Mouse (Mus musculus) CH12.LX (cell line): ENCODE results near the gene Pard6a. TPM values are rescaled to one million over a fixed set of nuclear protein-coding genes. Genes with fewer than 3 reads are reported as not detected.

ENCODE experiments used
- DNase-seq: peaks from one replicate; pipeline ENCODE4 v3.0.0-alpha.2; 2013; ENCODE audit errors: extremely low read depth
- H3K27ac ChIP-seq: 2 replicates; pipeline ENCODE4 v1.5.1; 2012; ENCODE audit warnings: low read depth, mild to moderate bottlenecking, control low read depth, moderate library complexity; ENCODE audit not compliant: insufficient read depth
- H3K27me3 ChIP-seq: replicated peaks from 2 replicates; pipeline ENCODE3; 2012; ENCODE audit warnings: inconsistent platforms
- H3K36me3 ChIP-seq, 2 experiments: replicated peaks in 1 of 2; 2 replicates each; pipeline versions ENCODE3 to v1.6.1; 2012; ENCODE audit warnings: inconsistent platforms in 1 of 2, low read length in 1 of 2, mild to moderate bottlenecking in 1 of 2, mixed read lengths in 1 of 2, moderate library complexity in 1 of 2; ENCODE audit not compliant: control insufficient read depth in 1 of 2, insufficient read depth in 1 of 2
- H3K4me1 ChIP-seq, 2 experiments: 2 replicates each; pipeline ENCODE4 v1.6.1; 2012; ENCODE audit warnings: inconsistent platforms in 1 of 2, moderate library complexity in 1 of 2; ENCODE audit not compliant: insufficient read depth in 2 of 2, control insufficient read depth in 1 of 2
- H3K4me2 ChIP-seq: 2 replicates; pipeline ENCODE4 v1.6.1; 2012; ENCODE audit warnings: low read depth, mild to moderate bottlenecking, control low read depth; ENCODE audit not compliant: poor library complexity, insufficient read depth, severe bottlenecking
- H3K4me3 ChIP-seq, 3 experiments: fragments of 150-350 bp in 1 of 3; sonication (generic) in 1 of 3; replicated peaks in 1 of 3; 2 replicates each; pipeline versions ENCODE3 to v1.5.1; 2011 to 2012; ENCODE audit warnings: low read depth in 2 of 3, low read length in 2 of 3, mild to moderate bottlenecking in 2 of 3, moderate library complexity in 2 of 3, control low read depth in 1 of 3, improper control_type of control experiment in 1 of 3, inconsistent platforms in 1 of 3, mixed read lengths in 1 of 3; ENCODE audit not compliant: poor library complexity in 1 of 3
- H3K79me2 ChIP-seq: replicated peaks from 2 replicates; pipeline ENCODE4 v1.6.1; 2012; ENCODE audit warnings: mild to moderate bottlenecking, moderate library complexity; ENCODE audit not compliant: control insufficient read depth, poor library complexity, insufficient read depth, severe bottlenecking; ENCODE audit errors: extremely low read depth
- H3K9ac ChIP-seq: 2 replicates; pipeline ENCODE4 v1.6.1; 2012; ENCODE audit warnings: low read depth, mild to moderate bottlenecking, control low read depth, moderate library complexity; ENCODE audit not compliant: insufficient read depth
- H3K9me3 ChIP-seq: replicated peaks from 2 replicates; pipeline ENCODE3; 2012; ENCODE audit warnings: low read length, inconsistent platforms, mixed read lengths
- BHLHE40 ChIP-seq: IDR thresholded peaks from 2 replicates; pipeline ENCODE4 v1.6.1; 2011; ENCODE audit warnings: mild to moderate bottlenecking, low read depth, low read length, improper control_type of control experiment
- CHD2 ChIP-seq: IDR thresholded peaks from 2 replicates; pipeline ENCODE4 v1.6.1; 2011; ENCODE audit warnings: low read length, improper control_type of control experiment
- CTCF ChIP-seq, 2 experiments: IDR thresholded peaks in 1 of 2; conservative IDR thresholded peaks in 1 of 2; 2 replicates each; pipeline ENCODE4 v1.5.1; 2011 to 2012; ENCODE audit warnings: low read depth in 2 of 2, low read length in 2 of 2, improper control_type of control experiment in 1 of 2, inconsistent platforms in 1 of 2, mild to moderate bottlenecking in 1 of 2, moderate library complexity in 1 of 2
- ELF1 ChIP-seq: IDR thresholded peaks from 2 replicates; pipeline ENCODE4 v1.6.1; 2014; ENCODE audit warnings: low read depth, mild to moderate bottlenecking, inconsistent platforms, low read length, improper control_type of control experiment
- ETS1 ChIP-seq: conservative IDR thresholded peaks from 2 replicates; pipeline ENCODE4 v1.6.1; 2012; ENCODE audit warnings: low read depth, mild to moderate bottlenecking, inconsistent platforms, low read length, improper control_type of control experiment, moderate library complexity
- GABPA ChIP-seq: IDR thresholded peaks from 2 replicates; pipeline ENCODE4 v1.6.1; 2012; ENCODE audit warnings: low read depth, low read length, improper control_type of control experiment, inconsistent platforms; ENCODE audit not compliant: insufficient replicate concordance
- JUN ChIP-seq: IDR thresholded peaks from 2 replicates; pipeline ENCODE4 v1.6.1; 2011; ENCODE audit warnings: low read depth, mild to moderate bottlenecking, low read length, improper control_type of control experiment, moderate library complexity; ENCODE audit not compliant: insufficient read depth
- MAFK ChIP-seq: IDR thresholded peaks from 2 replicates; pipeline ENCODE4 v1.6.1; 2011; ENCODE audit warnings: low read length, improper control_type of control experiment; ENCODE audit not compliant: insufficient replicate concordance
- MEF2A ChIP-seq: IDR thresholded peaks from 2 replicates; pipeline ENCODE4 v1.6.1; 2014; ENCODE audit warnings: low read depth, mild to moderate bottlenecking, inconsistent platforms, low read length, improper control_type of control experiment, borderline replicate concordance
- MXI1 ChIP-seq: IDR thresholded peaks from 2 replicates; pipeline ENCODE4 v1.6.1; 2011; ENCODE audit warnings: mild to moderate bottlenecking, low read depth, low read length, improper control_type of control experiment
- NELFE ChIP-seq: IDR thresholded peaks from 2 replicates; pipeline ENCODE4 v1.6.1; 2011; ENCODE audit warnings: low read depth, low read length, improper control_type of control experiment
- PAX5 ChIP-seq: IDR thresholded peaks from 2 replicates; pipeline ENCODE4 v1.6.1; 2012; ENCODE audit warnings: low read length, inconsistent platforms, mixed read lengths
- POLR2AphosphoS2 ChIP-seq: IDR thresholded peaks from 2 replicates; pipeline ENCODE4 v1.6.1; 2011; ENCODE audit warnings: low read depth, low read length, improper control_type of control experiment
- RAD21 ChIP-seq: IDR thresholded peaks from 2 replicates; pipeline ENCODE4 v1.6.1; 2011; ENCODE audit warnings: low read depth, mild to moderate bottlenecking, low read length, improper control_type of control experiment, moderate library complexity
- SMC3 ChIP-seq: IDR thresholded peaks from 2 replicates; pipeline ENCODE4 v1.6.1; 2011; ENCODE audit warnings: low read depth, low read length, improper control_type of control experiment
- UBTF ChIP-seq: IDR thresholded peaks from 2 replicates; pipeline ENCODE4 v1.6.1; 2012; ENCODE audit warnings: low read depth, mild to moderate bottlenecking, inconsistent platforms, low read length, improper control_type of control experiment, moderate library complexity
- USF1 ChIP-seq: IDR thresholded peaks from 2 replicates; pipeline ENCODE4 v1.6.1; 2014; ENCODE audit warnings: low read depth, mild to moderate bottlenecking, inconsistent platforms, low read length, improper control_type of control experiment
- USF2 ChIP-seq: conservative IDR thresholded peaks from 2 replicates; pipeline ENCODE4 v1.6.1; 2011; ENCODE audit warnings: low read depth, low read length, improper control_type of control experiment
- ZKSCAN1 ChIP-seq: IDR thresholded peaks from 2 replicates; pipeline ENCODE4 v1.6.1; 2012; ENCODE audit warnings: low read depth, inconsistent platforms, low read length, improper control_type of control experiment, borderline replicate concordance
- ZNF384 ChIP-seq: IDR thresholded peaks from 2 replicates; pipeline ENCODE4 v1.6.1; 2012; ENCODE audit warnings: low read depth, low read length, improper control_type of control experiment, inconsistent platforms
- dilution Hi-C: fragments of 300-500 bp; cut with MboI; formaldehyde crosslinking; loops from 2 replicates; pipeline ENCODE4 v1.14.3; 2020; ENCODE audit warnings: low sequenced_read_pairs; ENCODE audit not compliant: extremely low pct_unique_long_range_greater_than_20kb, extremely low pct_ligation_motif_present
- in situ Hi-C: fragments of 300-500 bp; cut with MboI; formaldehyde crosslinking; loops from 3 replicates; pipeline ENCODE4 v1.14.3; 2019; ENCODE audit warnings: low sequenced_read_pairs, low pct_ligation_motif_present, low pct_unique_long_range_greater_than_20kb, mixed read lengths
- polyA plus RNA-seq: library from polyadenylated mRNA; unstranded; fragments of >175 nt; gene quantifications from 2 replicates; pipeline ENCODE4 v1.2.1, GENCODE M21; 2012; ENCODE audit warnings: low read depth; ENCODE audit not compliant: insufficient read length
- total RNA-seq, 2 experiments: library from RNA; depleted of rRNA; stranded (reverse); fragments of 300-350 nt in 1 of 2; fragments of >200 nt in 1 of 2; gene quantifications; 2 replicates each; pipeline ENCODE4 v1.2.3; 2012 to 2014

Pard6a gene
- total and polyA plus RNA-seq, 3 experiments, result 15.9 to 32.3 (median 23.3) TPM

- Histone ChIP-seq H3K4me1 (peaks cover 6 to 13% of the 10 kb centered on the region in 2 experiments; a peak in 3 of 4 replicates), H3K27ac (no peak overlapping the region), H3K9ac (no peak overlapping the region), H3K4me3 (no peak overlapping the region), H3K9me3 (peaks cover 8% of the 10 kb centered on the region), H3K4me2 (no peak overlapping the region), H3K79me2 (no peaks in the 10 kb centered on the region), H3K36me3 (peaks cover 85 to 95% of the 10 kb centered on the region in 2 experiments), H3K27me3 (no peaks in the 10 kb centered on the region)
- dilution Hi-C loops (no loop called here), in situ Hi-C loops (no loop called here)
- no peak for DNase-seq
- TF ChIP-seq JUN (no peak), CTCF (conservative IDR thresholded peaks at IDR 0.05 in 1 of 2, IDR thresholded peaks at IDR 0.05 in 1 of 2; ENCODE audit: low read depth in 2 of 2, low read length in 2 of 2) (no peak), ELF1 (no peak)
Observed at GRCm38 (mm10) chr8:105695080-105695780, 5.7 kb upstream of the Pard6a start.

GRCm38 (mm10) chr8:105697196-105697780 is 3.7 kb upstream of the Pard6a start:
- H3K4me2 ChIP-seq, result no peak overlapping the region
- no peak for TF ChIP-seq ZNF384
- TF ChIP-seq SMC3, result no peak
- no peak for TF ChIP-seq JUN
- TF ChIP-seq USF2, result no peak
- no peak for TF ChIP-seq NELFE
- TF ChIP-seq POLR2AphosphoS2, result no peak
- no peak for TF ChIP-seq BHLHE40
- TF ChIP-seq MXI1, result no peak
- TF ChIP-seq CHD2, result no peak
- TF ChIP-seq CTCF (conservative IDR thresholded peaks at IDR 0.05 in 1 of 2, IDR thresholded peaks at IDR 0.05 in 1 of 2; ENCODE audit: low read depth in 2 of 2, low read length in 2 of 2), result no peak
- no peak for TF ChIP-seq ETS1
- no peak for TF ChIP-seq GABPA
- TF ChIP-seq MEF2A, result no peak
- no peak for TF ChIP-seq ZKSCAN1
- no peak for TF ChIP-seq RAD21
- TF ChIP-seq UBTF, result no peak
- no peak for TF ChIP-seq USF1
- TF ChIP-seq MAFK, result no peak
- TF ChIP-seq PAX5, result no peak
- H3K79me2 ChIP-seq, result no peaks in the 10 kb centered on the region
- H3K27me3 ChIP-seq, result no peaks in the 10 kb centered on the region
- no peak overlapping the region for H3K9ac ChIP-seq
- H3K4me3 ChIP-seq, result no peak overlapping the region
- dilution Hi-C loops (no loop called here), in situ Hi-C loops (no loop called here)
- peaks cover 6 to 22% of the 10 kb centered on the region in 2 experiments; a peak in 3 of 4 replicates for H3K4me1 ChIP-seq
- peaks cover 66 to 80% of the 10 kb centered on the region in 2 experiments for H3K36me3 ChIP-seq
- peaks cover 8% of the 10 kb centered on the region for H3K9me3 ChIP-seq
- DNase-seq, result no peak
- no peak overlapping the region for H3K27ac ChIP-seq
